Mouse (Mus musculus): ENCODE measurements around the gene Gm3336. TPM values are rescaled to one million over a fixed set of nuclear protein-coding genes. Genes with fewer than 3 reads are reported as not detected.

The Gm3336 gene
- 0.13 TPM in 1 of 2 replicates, not detected in the other for polyA plus RNA-seq (2012; rRNA removed; ENCODE audit: low replicate concordance)

DNA sequence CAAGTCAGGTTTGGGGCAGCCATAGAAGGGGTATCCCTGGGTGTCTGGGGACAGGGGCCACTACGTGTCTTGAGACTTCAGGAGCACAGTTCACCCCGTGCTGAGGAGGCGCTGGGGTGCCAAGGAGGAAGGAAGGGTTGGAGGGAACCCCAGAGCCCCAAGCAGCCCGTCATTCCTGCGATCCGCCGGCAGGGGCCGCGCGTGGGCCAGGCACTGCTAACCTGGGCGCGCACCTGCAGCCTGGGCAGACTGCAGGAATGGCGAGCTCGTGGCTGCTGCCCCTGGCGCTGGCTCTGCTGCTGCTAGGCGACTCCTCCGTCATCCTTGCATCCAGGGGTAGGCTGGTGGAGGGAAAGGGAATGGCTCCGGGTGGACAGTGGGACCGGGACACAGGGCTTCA is at the start of gene Gm3336:
TSS of gene Gm3336 (plus strand) at position 247 of the 400 bp plus-strand sequence.

GRCm38 (mm10) chr8:70673079-70673856 is 45.1 kb upstream of the Gm3336 start, which contains the start of gene Lsm4:
Gene Lsm4 (plus strand): TSS chr8:70673248.

GRCm38 (mm10) chr8:70698310-70699109 is 19.8 kb upstream of the Gm3336 start, which contains the start of gene Jund:
Gene Jund (plus strand): TSS chr8:70698949.

DNA sequence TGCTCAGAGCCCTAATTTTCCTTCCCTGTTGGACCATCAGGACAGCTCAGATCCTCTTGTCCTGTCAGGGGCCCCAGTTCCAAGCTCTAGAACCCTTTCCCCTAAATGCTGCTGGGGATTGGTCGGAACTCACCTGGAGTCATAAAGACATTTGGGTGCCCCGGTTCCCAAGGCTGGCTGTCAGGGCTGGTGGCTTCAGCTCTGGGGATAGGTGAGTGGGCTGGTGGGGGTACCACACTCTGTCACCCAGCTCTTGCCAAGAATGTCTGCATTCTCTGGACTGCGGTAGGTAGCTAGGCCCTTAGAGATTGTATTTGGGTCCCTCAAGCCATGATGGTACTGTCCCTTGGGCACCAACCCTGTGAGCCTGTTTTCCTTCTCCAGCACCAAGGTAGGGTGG is 15.1 kb upstream of the Gm3336 start, which contains the start of gene Iqcn:
TSS of gene Iqcn (plus strand) at position 171 of the 400 bp plus-strand sequence.

DNA sequence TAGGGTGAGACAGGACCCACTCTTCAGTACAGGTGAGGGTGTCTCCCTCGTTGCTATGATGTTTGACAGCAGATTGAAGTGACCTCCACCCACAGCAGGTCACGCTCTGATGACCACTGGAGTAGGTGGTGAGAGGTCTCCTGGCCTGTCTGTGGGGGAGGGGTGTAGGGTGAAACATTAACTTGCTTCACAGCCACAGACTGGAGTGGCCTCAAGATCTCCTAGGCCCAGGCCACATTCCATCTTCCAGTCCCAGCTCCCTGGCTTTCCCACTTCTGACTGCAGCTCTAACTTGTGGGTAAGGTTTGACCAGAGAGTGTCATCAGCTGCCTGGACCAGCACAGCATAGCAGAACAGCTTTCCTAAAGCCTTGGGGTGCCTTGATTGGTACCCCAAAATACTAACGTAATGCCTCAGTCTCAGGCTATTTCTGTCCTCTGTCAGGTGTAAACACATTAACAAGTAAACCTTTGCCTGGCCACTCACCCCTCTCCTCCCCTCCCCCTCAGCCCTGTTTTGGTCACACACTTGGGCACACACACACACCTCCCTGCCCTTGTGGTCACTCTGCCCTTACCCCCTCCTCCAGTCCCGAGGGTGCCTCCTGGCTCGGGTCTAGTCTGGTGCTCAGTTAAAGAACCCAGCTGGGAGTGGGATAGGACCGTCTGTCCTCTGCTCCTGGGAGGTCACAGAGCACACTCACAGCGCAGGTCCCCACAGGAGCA is 5.3 kb downstream of the Gm3336 start, which contains the start of gene Pde4c:
TSS of gene Pde4c (plus strand) at position 235 of the 725 bp plus-strand sequence.

DNA sequence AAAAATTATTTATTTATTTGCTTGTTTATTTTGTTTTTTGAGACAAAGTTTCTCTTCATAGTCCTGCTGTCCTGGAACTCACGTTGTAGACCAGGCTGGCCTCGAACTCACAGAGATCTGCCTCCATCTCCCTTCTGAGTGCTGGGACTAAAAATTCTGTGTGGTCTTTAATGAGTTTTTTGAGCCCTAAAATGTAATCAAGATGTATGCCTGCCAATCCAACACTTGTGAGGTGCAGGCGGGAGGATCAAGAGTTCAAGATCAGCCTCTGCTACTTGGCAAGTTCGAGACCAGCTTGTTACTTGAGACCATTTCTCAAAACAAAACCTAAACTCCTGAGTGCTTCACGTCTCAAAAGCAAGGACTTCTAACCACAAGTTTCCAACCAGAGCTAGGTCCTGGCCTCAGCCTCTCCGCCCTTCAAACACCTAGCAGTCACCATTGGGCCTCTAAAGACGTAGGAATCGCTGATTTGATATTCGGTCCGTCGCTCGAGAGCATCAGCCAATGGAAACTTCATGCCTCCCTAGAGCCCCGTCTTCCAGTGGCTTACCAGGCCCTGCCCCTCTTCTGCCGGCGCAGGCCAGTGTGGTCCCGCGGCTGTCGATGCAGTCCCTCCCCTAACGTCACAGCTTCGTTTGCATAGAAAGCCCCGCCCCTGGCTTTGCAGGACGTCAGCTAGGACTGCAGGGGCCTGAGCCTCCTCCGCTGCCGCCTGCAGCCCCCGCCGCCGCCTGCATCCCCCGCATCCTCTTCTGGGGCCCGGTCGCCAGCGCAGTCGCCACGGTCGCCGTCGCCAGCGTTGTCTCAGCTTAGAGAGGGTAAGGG is 35.9 kb downstream of the Gm3336 start, which contains the start of gene Rab3a:
TSS of gene Rab3a (plus strand) at position 637 of the 828 bp plus-strand sequence.

GRCm38 (mm10) chr8:70760775-70761406 is 42.5 kb downstream of the Gm3336 start, which contains the start of gene Mpv17l2:
Gene Mpv17l2 (minus strand): TSS chr8:70760946.

Other genes starting within 250 kb of the Gm3336 start
- gene Klhl26, start 241.6 kb upstream of the Gm3336 start, polyA plus RNA-seq (2012; rRNA removed; ENCODE audit: low replicate concordance), result 34.4 and 65.1 TPM in 2 replicates
- 7.8 TPM in 1 of 2 replicates, not detected in the other for gene Tmem59l, start 231.2 kb upstream of the Gm3336 start, polyA plus RNA-seq (2012; rRNA removed; ENCODE audit: low replicate concordance)
- 2.6 and 5.6 TPM in 2 replicates for gene Crlf1, start 225.4 kb upstream of the Gm3336 start, polyA plus RNA-seq (2012; rRNA removed; ENCODE audit: low replicate concordance)
- 210 and 310 TPM in 2 replicates for gene Rex1bd, start 211.8 kb upstream of the Gm3336 start, polyA plus RNA-seq (2012; rRNA removed; ENCODE audit: low replicate concordance)
- 477 and 704 TPM in 2 replicates for gene Uba52, start 207.7 kb upstream of the Gm3336 start, polyA plus RNA-seq (2012; rRNA removed; ENCODE audit: low replicate concordance)
- gene Fkbp8, start 190.8 kb upstream of the Gm3336 start, polyA plus RNA-seq (2012; rRNA removed; ENCODE audit: low replicate concordance), result 427 and 435 TPM in 2 replicates
- gene Kxd1, start 190.6 kb upstream of the Gm3336 start, polyA plus RNA-seq (2012; rRNA removed; ENCODE audit: low replicate concordance), result 103 and 119 TPM in 2 replicates
- gene Ell, start 179.1 kb upstream of the Gm3336 start, polyA plus RNA-seq (2012; rRNA removed; ENCODE audit: low replicate concordance), result 20.7 and 31.8 TPM in 2 replicates
- 69.7 and 218 TPM in 2 replicates for gene Isyna1, start 124.2 kb upstream of the Gm3336 start, polyA plus RNA-seq (2012; rRNA removed; ENCODE audit: low replicate concordance)
- gene Ssbp4, start 109.7 kb upstream of the Gm3336 start, polyA plus RNA-seq (2012; rRNA removed; ENCODE audit: low replicate concordance), result 125 and 281 TPM in 2 replicates
- 10.8 and 19.8 TPM in 2 replicates for gene Lrrc25, start 102.4 kb upstream of the Gm3336 start, polyA plus RNA-seq (2012; rRNA removed; ENCODE audit: low replicate concordance)
- gene Gdf15, start 86.1 kb upstream of the Gm3336 start, polyA plus RNA-seq (2012; rRNA removed; ENCODE audit: low replicate concordance), result 1.6 and 3.3 TPM in 2 replicates
- gene Pgpep1, start 58.2 kb upstream of the Gm3336 start, polyA plus RNA-seq (2012; rRNA removed; ENCODE audit: low replicate concordance), result 37.1 and 48.1 TPM in 2 replicates
- gene Lsm4, start 45.3 kb upstream of the Gm3336 start, polyA plus RNA-seq (2012; rRNA removed; ENCODE audit: low replicate concordance), result 50.4 and 106 TPM in 2 replicates
- 135 and 458 TPM in 2 replicates for gene Jund, start 19.6 kb upstream of the Gm3336 start, polyA plus RNA-seq (2012; rRNA removed; ENCODE audit: low replicate concordance)
- gene Iqcn, start 15.1 kb upstream of the Gm3336 start, polyA plus RNA-seq (2012; rRNA removed; ENCODE audit: low replicate concordance), result 0.03 TPM in 1 of 2 replicates, not detected in the other
- gene Pde4c, start 5.2 kb downstream of the Gm3336 start, polyA plus RNA-seq (2012; rRNA removed; ENCODE audit: low replicate concordance), result 6.5 and 17.1 TPM in 2 replicates
- gene Rab3a, start 36.1 kb downstream of the Gm3336 start, polyA plus RNA-seq (2012; rRNA removed; ENCODE audit: low replicate concordance), result 34.5 and 43.4 TPM in 2 replicates
- gene Mpv17l2, start 42.4 kb downstream of the Gm3336 start, polyA plus RNA-seq (2012; rRNA removed; ENCODE audit: low replicate concordance), result 89.6 and 146 TPM in 2 replicates
- gene Pik3r2, start 58.2 kb downstream of the Gm3336 start, polyA plus RNA-seq (2012; rRNA removed; ENCODE audit: low replicate concordance), result 96.1 and 136 TPM in 2 replicates
- gene Mast3, start 86.5 kb downstream of the Gm3336 start, polyA plus RNA-seq (2012; rRNA removed; ENCODE audit: low replicate concordance), result 27.3 and 65.9 TPM in 2 replicates
- gene Il12rb1, start 89.9 kb downstream of the Gm3336 start, polyA plus RNA-seq (2012; rRNA removed; ENCODE audit: low replicate concordance), result 0.57 and 2.5 TPM in 2 replicates
- 24.6 and 56.0 TPM in 2 replicates for gene Arrdc2, start 121.2 kb downstream of the Gm3336 start, polyA plus RNA-seq (2012; rRNA removed; ENCODE audit: low replicate concordance)
- 11.3 and 12.6 TPM in 2 replicates for gene Kcnn1, start 144.7 kb downstream of the Gm3336 start, polyA plus RNA-seq (2012; rRNA removed; ENCODE audit: low replicate concordance)
- gene Ccdc124, start 155.4 kb downstream of the Gm3336 start, polyA plus RNA-seq (2012; rRNA removed; ENCODE audit: low replicate concordance), result 42.9 and 48.6 TPM in 2 replicates
- gene Slc5a5, start 174.2 kb downstream of the Gm3336 start, polyA plus RNA-seq (2012; rRNA removed; ENCODE audit: low replicate concordance), result 0.04 and 2.3 TPM in 2 replicates
- 2,426 and 4,701 TPM in 2 replicates for gene Rpl18a, start 178.9 kb downstream of the Gm3336 start, polyA plus RNA-seq (2012; rRNA removed; ENCODE audit: low replicate concordance)
- gene Map1s, start 187.4 kb downstream of the Gm3336 start, polyA plus RNA-seq (2012; rRNA removed; ENCODE audit: low replicate concordance), result 35.0 and 52.9 TPM in 2 replicates

All from subcutaneous adipose tissue, adult 2 months (tissue).